ENCODE assay signal across 11 mouse cellular contexts in genomic region chr17:80367276-80367675, GRCm38 (mm10). TPM values are rescaled to one million over a fixed set of nuclear protein-coding genes. Genes with fewer than 3 reads are reported as not detected.
DNase-seq lines count a peak whose midpoint lies in the region.
"Had no signal": no experiment of that assay in that cellular context is flagged by ENCODE, and none has a peak within 500 bp of the region (broad histone marks: within the 10 kb centered on the region; RNA-seq: fewer than 3 reads in every experiment).

No protein-coding gene starts in this region.

- intact Hi-C loops in heart, postnatal 10 days (cut with DNase I): loop anchor here (5.0 kb wide), 1 partner anchor 75 kb away; the partner anchor contains the start of genes Dhx57 and Morn2

- DNase-seq in heart, postnatal 10 days: peak; percentile 13 to 33
- no peak for DNase-seq in heart, adult 9 months (ENCODE audit: low spot score in 2 of 2)
- DNase-seq in lung, postnatal 14 days: peak; percentile 22
- no peak for DNase-seq in lung, postnatal 25 days (ENCODE audit: low spot score)
- peak; percentile 62 for DNase-seq in adipocyte (ENCODE audit: low spot score)
- DNase-seq in kidney, postnatal 10 days: peak; percentile 49
- DNase-seq in neural tube, embryonic 10.5 days (ENCODE audit: extremely low spot score, low spot score): no peak
- DNase-seq: cerebellum, adult 8-10 months; thymus, adult 2 months had no signal

RNA-seq across cellular contexts. Expression of gene Gm10190, which starts 6.1 kb away (rescaled TPM):
- total RNA-seq in heart, postnatal 10 days (2021): 1 to 10 TPM; 1.1 to 2.5 TPM
- total RNA-seq: megakaryocyte progenitor cell, adult 5-6 weeks; midbrain, postnatal 0 days had no signal

Comparison
In these comparisons a context has a peak if more than half of its experiments do, and no peak if none do; other contexts are left out.
1. DNase-seq: peak in heart, postnatal 10 days (2 of 2), lung, postnatal 14 days (single experiment), adipocyte (single experiment) and kidney, postnatal 10 days (single experiment); none in heart, adult 9 months (0 of 2), lung, postnatal 25 days (single experiment) and neural tube, embryonic 10.5 days (single experiment).